Mouse (Mus musculus) spleen, adult 2 months (tissue): ENCODE data around the gene Cers3.

Source experiments
- CTCF ChIP-seq: fragments of 200-500 bp; IDR thresholded peaks from 2 replicates; pipeline ENCODE4 v1.5.1; 2011; ENCODE audit warnings: mild to moderate bottlenecking, inconsistent platforms; ENCODE audit not compliant: insufficient read depth, insufficient read length, insufficient replicate concordance; ENCODE audit errors: extremely low read depth
- POLR2A ChIP-seq: fragments of 200-500 bp; IDR thresholded peaks from 2 replicates; pipeline ENCODE4 v1.6.1; 2011; ENCODE audit warnings: low read depth, low read length, inconsistent platforms

- TF ChIP-seq CTCF = no peak
- TF ChIP-seq POLR2A = no peak
Measured at GRCm38 (mm10) chr7:66796909-66797308, 53.6 kb downstream of the Cers3 start.
